Mouse (Mus musculus): ENCODE measurements at regions not wholly inside any gene's neighbourhood (a gene's known extent, or its start where the extent isn't known, plus 50 kb on each side); places are given as distances from the start of the nearest gene placed in this dataset.

DNA sequence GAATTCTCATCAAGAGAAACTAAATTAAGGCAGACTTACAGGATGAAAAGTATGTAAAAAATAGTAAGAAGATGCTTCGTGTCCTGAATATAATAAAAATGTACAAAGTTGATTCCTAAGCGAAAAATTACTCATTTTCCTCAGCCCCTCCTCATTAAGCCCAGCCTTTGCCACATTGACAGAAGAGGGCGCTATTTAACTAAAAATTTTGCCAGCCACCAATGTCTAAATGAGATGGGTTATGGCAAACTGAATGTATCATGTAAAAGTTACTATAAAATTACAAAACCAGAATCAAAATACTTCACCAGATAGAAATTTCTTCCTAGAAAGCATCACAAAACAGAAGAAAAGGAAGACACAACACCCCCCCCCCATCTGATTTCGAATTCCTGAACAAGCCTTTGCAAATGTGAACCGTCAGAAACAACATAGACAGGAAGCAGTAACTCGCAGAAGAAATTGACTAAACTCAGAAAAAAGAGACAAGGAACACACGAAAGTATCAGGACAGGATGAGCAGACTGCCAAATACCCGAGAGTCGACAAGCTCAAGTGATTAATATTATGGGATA is 191.2 kb upstream of the Tars start:
- 54% methylated on average over 9 of the region's 9 CpGs for WGBS
- Histone ChIP-seq H3K4me1 (no peaks in the 10 kb centered on the region), H3K9ac (no peak overlapping the region), H3K4me3 (no peak overlapping the region), H3K36me3 (no peaks in the 10 kb centered on the region), H3K9me3 (replicated peaks) (no peaks in the 10 kb centered on the region), H3K4me2 (replicated peaks) (no peak overlapping the region), H3K27ac (no peak overlapping the region), H3K27me3 (no peaks in the 10 kb centered on the region)
- no peak for ATAC-seq (ENCODE audit: low FRiP score)

DNA sequence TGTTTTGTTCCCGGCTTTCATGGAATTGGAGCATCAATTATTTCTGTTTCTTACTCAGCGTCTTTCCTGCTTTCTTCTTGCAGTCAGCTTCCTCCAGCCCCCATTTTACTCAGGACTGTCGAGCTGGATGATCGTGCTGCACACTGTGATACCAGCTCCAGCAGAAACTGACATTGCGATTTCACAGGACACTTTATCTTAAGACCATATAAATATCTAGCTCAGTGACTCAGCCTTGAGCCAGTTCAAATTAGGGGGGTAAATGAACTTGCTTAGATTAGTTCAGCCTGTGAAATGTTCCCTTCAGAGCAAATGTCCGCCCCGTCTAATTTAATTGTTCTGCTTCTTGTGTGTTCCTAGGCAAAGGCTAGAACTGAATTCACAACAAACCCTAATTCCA is 190.3 kb upstream of the Tars start:
- Histone ChIP-seq H3K4me3 (no peak overlapping the region), H3K27me3 (no peaks in the 10 kb centered on the region), H3K9ac (no peak overlapping the region), H3K36me3 (no peaks in the 10 kb centered on the region), H3K4me2 (replicated peaks) (no peak overlapping the region), H3K27ac (no peak overlapping the region), H3K4me1 (no peaks in the 10 kb centered on the region), H3K9me3 (replicated peaks) (no peaks in the 10 kb centered on the region)
- ATAC-seq (ENCODE audit: low FRiP score) = no peak
- 60% methylated on average over 7 of the region's 7 CpGs for WGBS

DNA sequence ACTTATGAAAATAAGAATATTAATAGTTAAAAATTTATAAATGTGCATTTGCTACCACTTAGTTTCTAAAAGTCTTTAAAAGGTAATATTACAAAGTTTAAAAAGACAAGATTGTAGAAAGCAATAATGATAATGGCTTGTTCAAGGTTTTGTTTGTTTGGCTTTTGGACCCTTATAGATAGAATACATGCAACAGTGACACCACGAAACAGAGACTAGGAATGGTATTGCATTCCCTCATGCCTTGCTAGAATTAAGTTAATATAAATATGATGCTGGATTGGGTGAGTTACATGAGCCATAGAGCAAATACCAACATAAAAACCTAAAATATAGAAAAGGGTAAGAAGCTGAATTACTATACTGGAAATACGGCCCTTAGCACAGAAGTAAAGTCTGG is 186.9 kb upstream of the Tars start:
- Histone ChIP-seq H3K36me3 (no peaks in the 10 kb centered on the region), H3K27me3 (no peaks in the 10 kb centered on the region), H3K9ac (no peak overlapping the region), H3K4me1 (no peaks in the 10 kb centered on the region), H3K4me3 (no peak overlapping the region), H3K27ac (no peak overlapping the region), H3K9me3 (replicated peaks) (no peaks in the 10 kb centered on the region), H3K4me2 (replicated peaks) (no peak overlapping the region)
- ATAC-seq (ENCODE audit: low FRiP score) = no peak
- WGBS = 85% methylated on average over 2 of the region's 2 CpGs

DNA sequence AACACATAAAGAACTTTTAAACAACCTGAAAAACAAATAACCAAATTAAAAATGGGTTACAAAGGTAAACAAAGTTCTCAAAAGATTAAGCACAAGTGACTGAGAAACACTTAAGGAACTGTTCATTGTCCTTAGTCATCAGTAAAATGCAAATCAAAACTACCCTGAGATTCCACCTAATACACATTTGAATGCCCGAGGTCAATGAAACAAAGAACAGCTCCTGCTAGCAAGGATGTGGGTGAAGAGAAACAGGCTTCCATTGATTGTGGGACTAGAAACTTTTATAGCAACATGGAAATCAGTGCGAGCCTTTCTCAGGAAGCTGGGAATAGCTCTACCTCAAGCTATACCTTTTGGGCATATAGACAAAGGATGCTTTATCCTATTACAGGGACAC is 184.7 kb upstream of the Tars start:
- no peak for ATAC-seq (ENCODE audit: low FRiP score)
- no peak overlapping the region for H3K4me2 ChIP-seq (replicated peaks)
- H3K4me3 ChIP-seq = no peak overlapping the region
- H3K27me3 ChIP-seq = no peaks in the 10 kb centered on the region
- H3K9me3 ChIP-seq (replicated peaks) = no peaks in the 10 kb centered on the region
- H3K9ac ChIP-seq = no peak overlapping the region
- no peaks in the 10 kb centered on the region for H3K36me3 ChIP-seq
- no peaks in the 10 kb centered on the region for H3K4me1 ChIP-seq
- no peak overlapping the region for H3K27ac ChIP-seq
- 46% methylated on average over 2 of the region's 2 CpGs for WGBS

DNA sequence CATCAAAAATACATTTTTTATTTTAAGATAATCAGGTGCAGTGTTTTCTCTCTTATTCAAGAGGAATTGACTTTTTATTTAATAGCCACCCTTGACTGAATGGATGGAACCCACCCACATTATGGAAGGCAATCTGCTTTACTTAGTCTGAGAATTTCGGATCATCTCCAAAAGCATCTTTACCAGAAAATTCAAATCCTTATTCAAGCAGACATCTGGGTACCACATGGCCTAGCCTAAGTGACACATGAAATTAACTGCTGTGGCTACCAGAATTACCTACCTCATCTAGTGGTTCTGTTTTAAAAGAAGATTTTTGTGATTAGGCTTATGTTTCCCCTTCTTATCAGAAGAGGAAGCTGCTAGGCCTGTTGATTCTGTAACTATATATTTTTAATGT is 178.9 kb upstream of the Tars start:
- no peak overlapping the region for H3K4me3 ChIP-seq
- no peaks in the 10 kb centered on the region for H3K27me3 ChIP-seq
- no peaks in the 10 kb centered on the region for H3K9me3 ChIP-seq (replicated peaks)
- H3K4me1 ChIP-seq = no peaks in the 10 kb centered on the region
- H3K27ac ChIP-seq = no peak overlapping the region
- H3K4me2 ChIP-seq (replicated peaks) = no peak overlapping the region
- no peak overlapping the region for H3K9ac ChIP-seq
- ATAC-seq (ENCODE audit: low FRiP score) = no peak
- no peaks in the 10 kb centered on the region for H3K36me3 ChIP-seq
- WGBS = 62% methylated on average over 1 of the region's 1 CpGs

DNA sequence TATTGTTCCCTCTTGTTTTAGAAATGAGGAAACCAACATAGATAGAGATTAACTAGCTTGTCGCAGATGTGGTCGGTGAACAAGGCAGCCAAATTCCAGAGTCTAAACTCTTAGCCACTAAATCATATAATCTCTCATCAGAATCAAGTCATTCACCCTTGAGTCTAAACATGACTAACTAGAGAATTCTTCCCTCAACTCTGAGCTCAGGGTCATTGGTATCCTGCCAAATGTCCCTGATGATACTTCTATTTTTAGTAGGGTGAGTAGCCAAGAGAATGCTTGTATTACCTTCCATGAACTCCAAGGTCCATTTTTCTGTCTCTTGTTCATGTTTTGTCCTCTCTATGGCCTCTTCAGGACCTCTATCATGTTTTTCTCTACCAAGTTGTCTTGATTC is 174.9 kb upstream of the Tars start:
- no peaks in the 10 kb centered on the region for H3K27me3 ChIP-seq
- no peak overlapping the region for H3K4me2 ChIP-seq (replicated peaks)
- H3K36me3 ChIP-seq = no peaks in the 10 kb centered on the region
- 94% methylated on average over 2 of the region's 2 CpGs for WGBS
- H3K4me3 ChIP-seq = no peak overlapping the region
- H3K4me1 ChIP-seq = no peaks in the 10 kb centered on the region
- ATAC-seq (ENCODE audit: low FRiP score) = no peak
- no peaks in the 10 kb centered on the region for H3K9me3 ChIP-seq (replicated peaks)
- H3K9ac ChIP-seq = no peak overlapping the region
- H3K27ac ChIP-seq = no peak overlapping the region

DNA sequence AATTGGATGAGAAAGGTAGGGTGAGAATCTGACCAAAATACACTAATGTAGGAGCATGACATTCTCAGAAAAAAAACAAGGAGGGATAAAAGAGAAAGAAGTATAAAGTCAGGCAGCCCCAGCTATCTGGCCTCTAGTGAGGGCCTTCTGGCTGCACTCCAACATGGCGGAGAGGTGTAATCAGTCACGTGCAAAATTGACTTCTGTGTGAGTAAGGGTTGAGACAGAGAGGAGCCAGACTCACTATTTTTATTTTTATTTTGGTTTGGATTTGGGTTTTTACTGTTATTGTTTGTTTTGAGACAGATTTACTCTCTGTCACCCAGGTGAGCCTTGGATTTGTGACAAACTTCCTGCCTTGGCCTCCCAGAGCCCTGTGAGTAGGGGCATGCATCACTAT is 174.0 kb upstream of the Tars start:
- WGBS = 84% methylated on average over 2 of the region's 2 CpGs
- Histone ChIP-seq H3K27ac (no peak overlapping the region), H3K4me1 (no peaks in the 10 kb centered on the region)

DNA sequence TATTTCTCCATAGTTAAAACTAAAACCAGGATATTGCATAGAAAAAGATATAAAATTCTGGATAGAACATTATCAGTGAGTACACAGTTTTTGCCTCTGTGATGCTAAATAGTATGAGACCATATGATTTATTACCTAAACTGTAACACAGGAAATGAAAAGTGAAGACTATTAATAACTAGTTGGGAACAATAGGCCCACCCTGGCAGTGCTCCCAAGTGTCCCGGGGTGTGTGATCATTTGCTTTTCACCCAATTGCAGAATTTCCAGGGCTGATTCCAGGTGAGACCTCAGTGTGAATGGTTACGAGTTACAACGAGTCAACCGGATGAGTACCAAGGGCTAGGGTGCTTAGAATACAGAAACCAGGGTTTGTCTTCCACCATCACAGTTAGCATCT is 172.6 kb upstream of the Tars start:
- no peak overlapping the region for H3K4me3 ChIP-seq
- H3K27ac ChIP-seq = no peak overlapping the region
- no peak overlapping the region for H3K4me2 ChIP-seq (replicated peaks)
- no peaks in the 10 kb centered on the region for H3K27me3 ChIP-seq
- no peaks in the 10 kb centered on the region for H3K36me3 ChIP-seq
- 94% methylated on average over 4 of the region's 4 CpGs for whole genome bisulfite sequencing
- H3K9me3 ChIP-seq (replicated peaks) = no peaks in the 10 kb centered on the region
- no peaks in the 10 kb centered on the region for H3K4me1 ChIP-seq
- H3K9ac ChIP-seq = no peak overlapping the region
- ATAC-seq (ENCODE audit: low FRiP score) = no peak

More for the DNA sequence above, 174.0 kb upstream of the Tars start:
- Histone ChIP-seq H3K4me2 (replicated peaks) (no peak overlapping the region), H3K9me3 (replicated peaks) (no peaks in the 10 kb centered on the region), H3K27me3 (no peaks in the 10 kb centered on the region), H3K36me3 (no peaks in the 10 kb centered on the region), H3K9ac (no peak overlapping the region), H3K4me3 (no peak overlapping the region)
- no peak for ATAC-seq (ENCODE audit: low FRiP score)

DNA sequence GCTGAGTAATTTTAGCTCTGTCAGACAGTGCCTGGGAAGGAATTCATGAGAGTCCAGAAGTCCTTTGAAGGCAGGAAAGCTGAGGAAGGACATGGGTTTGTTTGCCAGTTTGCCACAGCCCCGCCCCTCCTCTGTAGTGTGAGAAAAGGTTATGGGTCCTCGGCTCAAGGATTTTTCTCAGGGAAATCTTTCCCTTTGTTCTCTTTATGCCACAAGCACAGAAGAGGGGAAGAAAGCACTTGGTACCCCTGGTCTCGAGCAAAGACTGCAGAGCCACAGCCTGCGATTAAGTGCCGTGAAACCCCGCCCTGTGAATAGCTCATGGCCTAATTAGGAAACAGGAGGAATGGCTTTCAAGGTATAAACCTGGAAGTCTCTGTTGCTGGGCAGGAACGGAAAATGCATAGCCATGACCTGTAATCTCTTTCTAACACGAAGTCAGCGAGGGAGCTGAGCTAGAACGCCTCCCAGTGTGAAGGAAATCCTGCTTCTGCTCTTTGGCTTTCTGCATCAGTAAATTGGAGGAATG is 166.1 kb upstream of the Tars start:
- no peaks in the 10 kb centered on the region for H3K9me3 ChIP-seq (replicated peaks)
- H3K27me3 ChIP-seq = no peaks in the 10 kb centered on the region
- H3K9ac ChIP-seq = no peak overlapping the region
- H3K4me2 ChIP-seq (replicated peaks) = peak overlapping the region; percentile 30
- no peak overlapping the region for H3K4me3 ChIP-seq
- H3K27ac ChIP-seq = no peak overlapping the region
- 32% methylated on average over 10 of the region's 10 CpGs for WGBS
- peak; percentile 35; the same call in 1 of the 2 replicates for ATAC-seq (ENCODE audit: low FRiP score)
- peaks cover 4% of the 10 kb centered on the region; the same call in 1 of the 2 replicates for H3K4me1 ChIP-seq
- H3K36me3 ChIP-seq = no peaks in the 10 kb centered on the region

DNA sequence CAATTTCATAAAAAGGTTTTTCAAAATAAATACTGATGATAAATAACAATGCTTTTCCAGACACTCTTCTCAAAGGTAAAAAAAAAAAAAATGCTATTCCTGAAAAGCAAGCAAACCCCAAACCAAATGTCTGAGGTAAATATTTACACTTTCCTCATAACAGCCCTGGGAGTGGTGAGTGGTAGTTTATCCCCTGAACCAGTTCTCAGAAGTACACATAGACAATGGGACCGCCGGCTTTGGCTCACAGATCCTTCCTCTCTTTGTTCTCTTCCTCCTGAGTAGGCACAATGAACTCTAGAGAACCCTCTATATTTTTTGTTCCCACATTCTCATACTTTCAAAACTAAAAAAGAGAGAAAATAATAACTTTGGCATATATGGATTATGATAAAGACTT is 153.1 kb upstream of the Tars start:
- Histone ChIP-seq H3K9ac (no peak overlapping the region), H3K36me3 (no peaks in the 10 kb centered on the region), H3K9me3 (replicated peaks) (no peaks in the 10 kb centered on the region), H3K27me3 (no peaks in the 10 kb centered on the region), H3K4me2 (replicated peaks) (no peak overlapping the region), H3K27ac (no peak overlapping the region), H3K4me3 (no peak overlapping the region), H3K4me1 (no peaks in the 10 kb centered on the region)
- no peak for ATAC-seq (ENCODE audit: low FRiP score)
- WGBS = 74% methylated on average over 2 of the region's 2 CpGs

DNA sequence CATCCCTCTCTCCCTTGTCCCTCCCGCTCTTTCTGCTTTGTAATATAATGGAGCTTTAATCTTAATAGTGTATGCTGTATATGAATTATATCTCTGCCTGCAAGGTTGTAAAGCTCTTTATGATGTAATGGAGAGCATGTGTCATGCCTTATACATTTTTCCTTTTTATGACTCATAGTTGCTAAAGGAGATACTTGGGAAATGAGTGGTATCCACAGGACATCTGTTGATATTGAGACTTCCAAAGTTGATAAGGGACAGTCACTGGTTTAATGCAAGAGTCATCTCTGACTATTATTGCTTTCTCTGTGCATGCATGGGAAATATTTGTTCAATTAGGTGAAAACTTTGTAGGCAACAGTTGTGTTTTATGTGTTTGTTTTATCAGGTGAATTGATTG is 152.6 kb upstream of the Tars start:
- H3K9ac ChIP-seq = no peak overlapping the region
- H3K4me1 ChIP-seq = no peaks in the 10 kb centered on the region
- H3K27me3 ChIP-seq = no peaks in the 10 kb centered on the region
- no peak overlapping the region for H3K4me2 ChIP-seq (replicated peaks)
- H3K27ac ChIP-seq = no peak overlapping the region
- whole genome bisulfite sequencing = 86% methylated on average over 1 of the region's 1 CpGs
- no peak for ATAC-seq (ENCODE audit: low FRiP score)
- no peaks in the 10 kb centered on the region for H3K9me3 ChIP-seq (replicated peaks)
- no peak overlapping the region for H3K4me3 ChIP-seq
- no peaks in the 10 kb centered on the region for H3K36me3 ChIP-seq

DNA sequence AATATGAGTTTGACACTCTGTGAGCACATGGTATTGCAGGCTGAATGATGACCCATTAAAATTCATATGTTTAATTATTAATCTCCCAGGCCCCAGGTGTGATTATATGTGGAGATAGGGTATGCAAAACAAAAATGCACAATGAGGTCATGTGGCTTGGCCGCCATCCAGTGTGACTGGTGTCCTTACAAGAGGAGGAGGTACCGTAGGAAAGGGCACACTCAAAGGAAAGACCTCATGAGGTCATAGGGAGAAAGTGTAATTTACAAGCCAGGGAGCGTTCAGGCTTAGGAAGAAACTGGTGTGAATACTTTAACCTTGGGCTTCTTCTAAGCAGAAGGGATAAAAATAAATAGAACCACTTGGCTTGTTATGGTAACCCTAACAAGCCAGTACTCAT is 140.0 kb upstream of the Tars start:
- 76% methylated on average over 3 of the region's 3 CpGs for WGBS
- no peaks in the 10 kb centered on the region for H3K9me3 ChIP-seq (replicated peaks)
- no peak overlapping the region for H3K4me3 ChIP-seq
- no peaks in the 10 kb centered on the region for H3K36me3 ChIP-seq
- no peak overlapping the region for H3K27ac ChIP-seq
- no peak overlapping the region for H3K9ac ChIP-seq
- ATAC-seq (ENCODE audit: low FRiP score) = no peak
- H3K4me1 ChIP-seq = 0 out of 2 replicates have a peak, but pooled peaks cover 3% of the 10 kb centered on the region
- no peak overlapping the region for H3K4me2 ChIP-seq (replicated peaks)
- no peaks in the 10 kb centered on the region for H3K27me3 ChIP-seq

DNA sequence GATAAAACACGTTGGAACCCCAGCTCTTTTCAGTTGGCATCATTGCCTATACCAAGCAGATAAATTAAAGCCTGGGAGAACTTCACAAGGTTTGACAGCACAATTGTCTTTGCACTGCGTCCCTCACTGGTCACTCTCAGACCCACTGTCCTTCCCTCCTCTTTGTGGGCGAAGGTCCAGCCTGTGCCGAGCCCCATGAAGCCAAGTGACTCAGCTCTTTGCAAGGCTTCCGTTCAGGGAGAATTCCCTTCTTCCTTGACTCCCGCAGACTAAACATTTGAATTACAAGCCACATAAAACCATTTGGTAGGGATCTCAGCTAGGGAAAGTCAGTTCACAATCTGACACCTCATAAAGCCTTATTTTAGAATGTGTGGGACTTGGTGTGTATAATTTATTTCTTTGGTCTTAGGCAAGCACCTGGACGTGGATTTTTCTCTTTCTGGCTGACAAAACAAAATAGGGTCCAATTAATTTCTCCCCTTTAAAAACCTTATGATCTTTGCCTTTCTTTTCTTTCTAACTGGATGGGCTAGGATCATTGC is 136.7 kb upstream of the Tars start:
- Histone ChIP-seq H3K27me3 (no peaks in the 10 kb centered on the region), H3K9me3 (replicated peaks) (no peaks in the 10 kb centered on the region), H3K9ac (no peak overlapping the region), H3K27ac (no peak overlapping the region), H3K4me3 (no peak overlapping the region), H3K4me1 (0 out of 2 replicates have a peak, but pooled peaks cover 3% of the 10 kb centered on the region), H3K4me2 (replicated peaks) (no peak overlapping the region), H3K36me3 (no peaks in the 10 kb centered on the region)
- WGBS = 80% methylated on average over 7 of the region's 7 CpGs
- ATAC-seq (ENCODE audit: low FRiP score) = no peak

All from hindbrain, embryonic 12.5 days (tissue).